Mouse (Mus musculus) lung, embryonic 15.5 days (tissue): ENCODE data around the gene Atp1a2. TPM values are rescaled to one million over a fixed set of nuclear protein-coding genes. Genes with fewer than 3 reads are reported as not detected.

Source experiments
- ATAC-seq: fragments of 200-750 bp; cut with Nextera tagmentation; 2 replicates; pipeline ENCODE4 v1.8.0; 2017; ENCODE audit warnings: moderate number of reproducible peaks, borderline replicate concordance; ENCODE audit not compliant: low FRiP score, low TSS enrichment; ENCODE audit errors: extremely low read depth
- H3K27ac ChIP-seq: fragments of 300-500 bp; sonication (generic); 2 replicates; pipeline ENCODE4 v1.5.1; 2015; ENCODE audit warnings: moderate library complexity, mild to moderate bottlenecking, inconsistent platforms
- H3K27me3 ChIP-seq: fragments of 300-500 bp; sonication (generic); 2 replicates; pipeline ENCODE4 v1.6.1; 2015; ENCODE audit warnings: inconsistent platforms
- H3K36me3 ChIP-seq: fragments of 300-500 bp; sonication (generic); 2 replicates; pipeline ENCODE4 v1.6.1; 2015; ENCODE audit warnings: inconsistent platforms
- H3K4me1 ChIP-seq: fragments of 300-500 bp; sonication (generic); 2 replicates; pipeline ENCODE4 v1.6.1; 2015; ENCODE audit warnings: inconsistent platforms
- H3K4me2 ChIP-seq: fragments of 300-500 bp; sonication (generic); 2 replicates; pipeline ENCODE4 v1.6.1; 2015; ENCODE audit warnings: inconsistent platforms, mild to moderate bottlenecking, moderate library complexity
- H3K4me3 ChIP-seq: fragments of 300-500 bp; sonication (generic); 2 replicates; pipeline ENCODE4 v1.5.1; 2015; ENCODE audit warnings: mild to moderate bottlenecking, inconsistent platforms
- H3K9ac ChIP-seq: fragments of 300-500 bp; sonication (generic); 2 replicates; pipeline ENCODE4 v1.6.1; 2015; ENCODE audit warnings: inconsistent platforms
- H3K9me3 ChIP-seq: fragments of 300-500 bp; sonication (generic); 2 replicates; pipeline ENCODE4 v1.6.1; 2016; ENCODE audit warnings: inconsistent platforms
- WGBS: fragments of 180-500 bp; shearing (Covaris S2); methylation state at CpG from one replicate; pipeline ENCODE4 v1.1.7; 2015; 5-methylcytosine and 5-hydroxymethylcytosine counted together
- polyA plus RNA-seq: library from polyadenylated mRNA; unstranded; fragments of >200 nt; fragmentation: Nextera tagmentation; extraction: Ambion mirVana; gene quantifications from 2 replicates; pipeline ENCODE4 v1.2.1, GENCODE M21; 2015

Gene Atp1a2
- polyA plus RNA-seq, 1 experiment from 2014 or later: 5.7 TPM

DNA sequence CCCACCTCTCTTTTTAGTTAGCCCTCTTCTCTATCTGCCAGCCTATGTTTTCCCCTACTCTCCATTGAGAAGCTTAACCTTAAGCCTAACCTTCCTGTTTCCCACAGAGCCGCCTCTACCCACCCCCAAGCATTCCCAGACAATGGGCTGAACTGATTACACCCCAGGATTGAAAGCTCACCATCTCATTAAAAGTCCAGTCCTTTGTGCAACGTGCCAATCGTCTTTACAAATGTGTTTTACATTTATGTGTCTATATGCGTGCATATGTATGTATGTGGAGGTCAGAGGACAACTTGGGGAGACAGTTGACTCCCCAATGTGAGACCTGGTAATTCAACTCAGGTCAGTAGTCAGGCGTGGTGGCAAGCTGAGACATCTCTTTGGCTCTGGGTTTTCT, 25.4 kb upstream of the Atp1a2 start:
- Histone ChIP-seq H3K36me3 (peaks cover 3% of the 10 kb centered on the region; the same call in 1 of the 2 replicates), H3K27ac (no peak overlapping the region), H3K4me3 (no peak overlapping the region), H3K4me2 (no peak overlapping the region), H3K27me3 (peaks cover 36% of the 10 kb centered on the region), H3K9ac (no peak overlapping the region), H3K9me3 (no peaks in the 10 kb centered on the region), H3K4me1 (peaks cover 10% of the 10 kb centered on the region; the same call in 1 of the 2 replicates)
- ATAC-seq: no peak
- WGBS: 44% methylated on average over 5 of the region's 5 CpGs

DNA sequence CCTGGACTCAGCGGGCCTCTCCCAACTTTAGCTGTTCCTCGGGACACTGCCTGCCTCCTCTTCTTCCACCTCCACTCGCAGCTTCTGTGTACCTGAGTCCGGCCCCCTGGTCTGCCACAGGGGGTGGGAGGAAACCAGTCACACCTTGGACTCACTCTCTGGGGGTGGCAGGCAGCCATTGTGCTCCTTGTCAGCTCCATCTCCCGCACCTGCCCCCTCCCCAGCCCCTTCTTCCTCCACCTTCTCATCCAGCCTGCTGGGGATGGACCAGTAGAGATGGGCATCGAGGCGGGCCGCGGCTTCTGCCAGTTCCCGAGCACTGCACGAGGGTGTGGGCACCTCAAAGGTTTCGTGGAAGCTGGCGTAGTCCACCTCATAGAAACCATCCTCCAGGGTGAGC, 24.9 kb upstream of the Atp1a2 start:
- peaks cover 30% of the 10 kb centered on the region for H3K27me3 ChIP-seq
- peaks cover 10% of the 10 kb centered on the region; the same call in 1 of the 2 replicates for H3K4me1 ChIP-seq
- no peak overlapping the region for H3K9ac ChIP-seq
- H3K9me3 ChIP-seq: no peaks in the 10 kb centered on the region
- H3K4me2 ChIP-seq: no peak overlapping the region
- H3K27ac ChIP-seq: no peak overlapping the region
- H3K4me3 ChIP-seq: no peak overlapping the region
- ATAC-seq: no peak
- 52% methylated on average over 13 of the region's 13 CpGs for WGBS
- peaks cover 7% of the 10 kb centered on the region; the same call in 1 of the 2 replicates for H3K36me3 ChIP-seq

DNA sequence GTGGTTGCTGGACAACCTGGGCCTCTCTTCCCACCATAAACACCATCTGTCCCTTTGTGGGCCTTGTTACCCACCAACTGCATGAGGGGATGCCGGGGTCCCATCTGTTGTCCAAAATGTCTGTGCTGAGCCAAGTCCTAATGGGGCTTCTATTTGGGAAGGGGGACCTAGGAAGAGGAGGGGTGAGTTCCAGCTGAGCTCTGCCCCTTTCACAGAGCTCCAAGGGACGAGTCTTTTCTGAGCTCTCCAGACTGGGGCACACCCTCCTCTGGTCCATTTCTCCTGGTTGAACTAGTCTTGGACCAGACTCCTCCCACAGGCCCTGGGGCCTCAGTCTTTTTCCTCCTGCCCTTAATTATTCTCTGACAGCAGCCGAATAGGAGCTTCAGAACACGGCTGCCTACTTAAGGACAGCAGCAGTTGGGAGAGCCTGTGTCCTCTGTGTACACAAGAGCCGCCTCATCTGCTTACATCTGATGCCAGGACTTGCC, 22.1 kb upstream of the Atp1a2 start:
- ATAC-seq: no peak
- Histone ChIP-seq H3K4me2 (no peak overlapping the region), H3K4me3 (no peak overlapping the region), H3K9me3 (no peaks in the 10 kb centered on the region), H3K4me1 (no peaks in the 10 kb centered on the region), H3K27me3 (peaks cover 2% of the 10 kb centered on the region), H3K9ac (no peak overlapping the region), H3K27ac (no peak overlapping the region), H3K36me3 (peaks cover 7% of the 10 kb centered on the region; the same call in 1 of the 2 replicates)
- 48% methylated on average over 5 of the region's 5 CpGs for WGBS

DNA sequence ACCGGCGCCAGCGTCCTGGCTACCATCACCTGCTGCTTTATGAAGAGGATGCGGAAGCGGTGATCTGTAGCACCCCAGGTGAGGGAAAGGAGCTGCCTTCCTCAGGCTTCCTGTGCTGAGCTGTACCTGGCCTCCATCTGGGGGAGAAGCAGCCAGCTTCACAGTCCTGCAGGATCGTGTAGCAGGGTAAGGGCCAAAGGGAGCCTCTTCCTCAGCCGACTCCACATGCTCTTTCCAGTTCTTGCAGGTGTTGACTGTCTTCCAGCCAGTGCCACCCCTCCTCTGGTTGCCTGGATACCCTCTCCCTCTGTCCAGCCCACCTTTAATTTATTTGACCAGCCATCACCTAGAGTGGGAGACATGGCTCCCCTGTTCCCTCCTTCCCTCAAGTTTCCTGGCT, 21.5 kb upstream of the Atp1a2 start:
- no peak overlapping the region for H3K4me2 ChIP-seq
- no peaks in the 10 kb centered on the region for H3K4me1 ChIP-seq
- no peak overlapping the region for H3K4me3 ChIP-seq
- no peak for ATAC-seq
- H3K9ac ChIP-seq: no peak overlapping the region
- no peaks in the 10 kb centered on the region for H3K9me3 ChIP-seq
- H3K27ac ChIP-seq: no peak overlapping the region
- H3K27me3 ChIP-seq: no peaks in the 10 kb centered on the region
- H3K36me3 ChIP-seq: peaks cover 7% of the 10 kb centered on the region; the same call in 1 of the 2 replicates
- WGBS: 77% methylated on average over 7 of the region's 7 CpGs

DNA sequence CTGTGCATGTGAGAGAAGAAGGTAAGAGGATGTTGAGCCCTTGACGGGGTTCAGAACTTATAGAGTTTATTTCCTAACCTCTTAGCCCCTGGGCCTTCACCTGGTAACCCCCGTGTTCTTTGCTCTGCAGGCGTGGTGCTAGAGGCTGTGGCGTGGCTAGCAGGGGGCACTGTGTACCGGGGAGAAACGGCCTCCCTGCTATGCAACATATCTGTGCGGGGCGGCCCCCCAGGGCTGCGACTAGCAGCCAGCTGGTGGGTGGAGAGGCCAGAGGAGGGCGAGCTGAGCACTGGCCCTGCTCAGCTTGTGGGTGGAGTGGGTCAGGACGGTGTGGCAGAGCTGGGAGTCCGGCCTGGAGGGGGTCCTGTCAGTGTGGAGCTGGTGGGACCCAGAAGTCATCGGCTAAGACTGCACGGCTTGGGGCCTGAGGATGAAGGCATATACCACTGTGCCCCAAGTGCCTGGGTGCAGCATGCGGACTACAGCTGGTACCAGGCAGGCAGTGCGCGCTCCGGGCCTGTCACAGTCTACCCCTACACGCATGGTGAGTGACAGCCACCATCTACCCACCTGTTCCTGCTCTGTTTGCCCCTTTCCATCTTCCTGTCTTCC, 20.7 kb upstream of the Atp1a2 start:
- H3K27ac ChIP-seq: no peak overlapping the region
- H3K4me3 ChIP-seq: no peak overlapping the region
- H3K4me2 ChIP-seq: no peak overlapping the region
- no peak overlapping the region for H3K9ac ChIP-seq
- no peaks in the 10 kb centered on the region for H3K9me3 ChIP-seq
- 80% methylated on average over 19 of the region's 19 CpGs for WGBS
- no peak for ATAC-seq
- H3K36me3 ChIP-seq: peaks cover 7% of the 10 kb centered on the region; the same call in 1 of the 2 replicates
- no peaks in the 10 kb centered on the region for H3K27me3 ChIP-seq
- H3K4me1 ChIP-seq: no peaks in the 10 kb centered on the region

DNA sequence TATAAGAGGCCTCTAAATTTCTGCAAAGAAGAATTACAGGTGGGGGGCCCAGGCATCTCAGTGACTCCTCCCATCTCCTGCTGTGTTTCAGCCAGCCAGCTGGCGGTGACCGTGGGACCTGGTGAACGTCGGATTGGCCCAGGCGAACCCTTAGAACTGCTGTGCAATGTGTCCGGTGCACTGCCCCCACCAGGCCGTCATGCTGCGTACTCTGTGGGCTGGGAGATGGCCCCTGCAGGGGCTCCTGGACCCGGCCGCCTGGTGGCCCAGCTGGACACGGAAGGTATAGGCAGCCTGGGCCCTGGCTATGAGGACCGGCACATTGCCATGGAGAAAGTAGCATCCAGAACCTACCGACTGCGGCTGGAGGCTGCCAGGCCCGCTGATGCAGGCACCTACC, 20.1 kb upstream of the Atp1a2 start:
- no peak overlapping the region for H3K27ac ChIP-seq
- no peaks in the 10 kb centered on the region for H3K9me3 ChIP-seq
- no peak overlapping the region for H3K4me2 ChIP-seq
- no peak overlapping the region for H3K4me3 ChIP-seq
- no peak for ATAC-seq
- H3K9ac ChIP-seq: no peak overlapping the region
- no peaks in the 10 kb centered on the region for H3K27me3 ChIP-seq
- 67% methylated on average over 15 of the region's 15 CpGs for WGBS
- H3K4me1 ChIP-seq: peaks cover 2% of the 10 kb centered on the region
- peaks cover 7% of the 10 kb centered on the region; the same call in 1 of the 2 replicates for H3K36me3 ChIP-seq

DNA sequence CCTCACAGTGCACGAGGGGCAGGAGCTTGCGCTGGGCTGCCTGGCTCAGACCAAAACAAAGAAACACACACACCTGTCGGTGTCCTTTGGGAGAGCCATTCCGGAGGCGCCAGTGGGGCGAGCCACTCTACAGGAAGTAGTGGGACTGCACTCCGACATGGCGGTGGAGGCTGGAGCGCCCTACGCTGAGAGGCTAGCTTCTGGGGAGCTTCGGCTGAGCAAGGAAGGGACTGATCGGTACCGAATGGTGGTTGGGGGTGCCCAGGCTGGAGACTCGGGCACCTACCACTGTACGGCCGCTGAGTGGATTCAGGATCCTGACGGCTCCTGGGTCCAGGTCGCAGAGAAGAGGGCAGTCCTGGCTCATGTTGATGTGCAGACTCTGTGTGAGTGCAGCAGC, 19.6 kb upstream of the Atp1a2 start:
- no peaks in the 10 kb centered on the region for H3K9me3 ChIP-seq
- no peak for ATAC-seq
- peaks cover 6% of the 10 kb centered on the region for H3K4me1 ChIP-seq
- no peak overlapping the region for H3K4me3 ChIP-seq
- H3K27me3 ChIP-seq: no peaks in the 10 kb centered on the region
- 61% methylated on average over 18 of the region's 18 CpGs for WGBS
- no peak overlapping the region for H3K9ac ChIP-seq
- H3K27ac ChIP-seq: no peak overlapping the region
- peaks cover 7% of the 10 kb centered on the region; the same call in 1 of the 2 replicates for H3K36me3 ChIP-seq
- H3K4me2 ChIP-seq: no peak overlapping the region

DNA sequence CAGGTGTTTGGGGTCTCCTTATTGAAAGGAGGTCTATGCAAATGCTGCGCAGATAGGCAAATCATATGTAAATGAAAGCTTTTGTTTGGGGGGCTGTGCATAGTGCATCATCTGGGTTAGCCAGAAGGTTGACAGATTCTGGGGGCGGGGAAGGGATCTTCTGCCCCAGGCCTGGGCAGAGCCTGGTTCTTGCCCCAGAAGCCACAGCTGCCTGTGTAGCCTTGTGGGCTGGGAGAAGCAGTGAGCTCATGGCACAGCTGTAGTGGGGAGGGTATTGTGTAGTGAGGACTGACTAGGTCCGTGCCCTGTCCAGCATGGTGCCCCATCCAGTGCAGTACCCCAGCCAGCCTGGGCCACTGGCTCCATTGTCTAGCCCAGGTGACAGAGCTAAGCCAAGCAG, 17.0 kb upstream of the Atp1a2 start:
- peaks cover 7% of the 10 kb centered on the region; the same call in 1 of the 2 replicates for H3K36me3 ChIP-seq
- no peak overlapping the region for H3K27ac ChIP-seq
- no peaks in the 10 kb centered on the region for H3K27me3 ChIP-seq
- no peaks in the 10 kb centered on the region for H3K9me3 ChIP-seq
- H3K4me1 ChIP-seq: peaks cover 21% of the 10 kb centered on the region
- no peak for ATAC-seq
- no peak overlapping the region for H3K9ac ChIP-seq
- 79% methylated on average over 3 of the region's 3 CpGs for WGBS
- no peak overlapping the region for H3K4me3 ChIP-seq
- no peak overlapping the region for H3K4me2 ChIP-seq

DNA sequence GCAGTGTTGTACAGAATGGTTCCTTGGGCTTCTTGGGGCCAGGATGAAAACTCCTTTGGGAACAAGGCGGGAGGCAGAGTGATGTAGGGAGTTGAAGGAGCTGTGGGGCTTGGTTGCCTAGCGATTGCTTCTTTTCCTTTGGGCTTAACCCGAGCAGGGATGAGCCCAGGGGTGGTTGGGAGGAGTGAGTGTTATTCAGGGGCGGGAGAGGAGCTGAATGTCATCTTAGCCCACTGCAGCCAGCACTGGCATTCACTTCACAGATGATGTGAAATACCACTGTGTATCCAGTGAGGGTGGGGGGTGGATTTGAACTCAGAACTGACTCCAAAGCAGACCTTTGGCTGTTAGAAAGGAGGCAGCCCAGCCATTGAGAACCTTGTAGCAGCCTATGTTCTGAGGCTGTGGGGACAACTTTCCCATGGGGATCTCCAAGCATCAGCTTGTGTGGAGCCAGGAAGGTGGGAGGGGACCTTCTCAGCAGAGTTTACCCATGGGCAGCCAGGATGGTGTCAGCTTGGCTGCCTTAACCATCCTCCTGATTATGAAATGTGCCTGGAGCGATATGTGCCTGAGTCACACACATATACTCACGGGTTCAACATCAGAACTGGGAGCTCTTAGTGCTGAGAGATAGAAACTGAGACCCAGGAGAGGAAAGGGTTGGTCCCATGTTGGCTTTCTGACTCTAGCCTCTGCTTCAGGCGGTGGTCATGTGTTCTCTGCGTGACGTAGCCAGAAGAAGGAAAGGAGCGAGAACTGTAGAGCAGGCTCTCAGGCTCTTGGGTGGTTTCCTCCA, 15.9 kb upstream of the Atp1a2 start:
- Histone ChIP-seq H3K9me3 (no peaks in the 10 kb centered on the region), H3K27me3 (no peaks in the 10 kb centered on the region), H3K4me1 (peaks cover 32% of the 10 kb centered on the region), H3K36me3 (peaks cover 7% of the 10 kb centered on the region; the same call in 1 of the 2 replicates), H3K9ac (no peak overlapping the region), H3K4me2 (peak overlapping the region; percentile 95; the same call in 1 of the 2 replicates), H3K27ac (no peak overlapping the region), H3K4me3 (no peak overlapping the region)
- WGBS: 75% methylated on average over 10 of the region's 10 CpGs
- ATAC-seq: no peak

DNA sequence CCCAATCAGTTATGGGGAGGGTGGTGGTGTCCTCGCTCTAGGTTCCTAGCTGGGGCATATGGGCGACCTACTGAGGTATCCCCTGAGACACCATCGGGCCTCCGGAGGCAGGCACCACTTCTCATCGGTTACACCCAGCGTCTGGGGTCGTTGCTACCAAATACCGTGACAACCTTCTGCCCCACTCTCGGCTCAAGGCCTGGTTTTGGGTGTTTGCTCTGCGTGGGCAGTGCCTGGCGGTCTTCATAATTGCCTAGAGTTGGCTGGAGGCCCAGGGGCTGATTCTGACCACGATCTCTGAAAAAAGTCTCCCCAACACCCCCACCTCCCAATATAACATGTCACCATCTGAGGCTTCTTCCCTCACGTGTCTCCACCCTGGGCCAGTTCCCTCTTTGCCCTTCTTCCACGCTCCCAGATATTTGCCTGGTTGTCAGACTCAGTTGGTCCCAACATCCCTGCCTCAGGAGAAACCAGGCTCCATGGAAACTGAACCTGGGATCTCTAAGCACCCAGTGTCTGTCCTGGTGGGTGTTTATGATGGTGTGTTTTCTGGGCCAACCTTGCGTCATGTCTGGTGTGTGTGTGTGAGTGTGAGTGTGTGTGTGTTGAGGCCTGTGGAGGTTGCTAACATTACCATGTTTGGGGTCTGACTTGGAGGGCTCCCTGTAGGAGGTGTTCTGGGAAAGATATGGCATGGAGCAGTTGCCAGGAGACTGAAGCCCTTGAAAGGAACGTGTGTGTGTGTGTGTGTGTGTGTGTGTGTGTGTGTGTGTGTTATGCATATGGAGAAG, 15.1 kb upstream of the Atp1a2 start:
- Histone ChIP-seq H3K4me3 (peak overlapping the region; percentile 63), H3K9ac (peak overlapping the region; percentile 65), H3K9me3 (no peaks in the 10 kb centered on the region), H3K36me3 (0 out of 2 replicates have a peak, but pooled peaks cover under 1% of the 10 kb centered on the region), H3K27ac (no peak overlapping the region), H3K27me3 (no peaks in the 10 kb centered on the region), H3K4me2 (peak overlapping the region; percentile 95), H3K4me1 (peaks cover 38% of the 10 kb centered on the region)
- ATAC-seq: peak; percentile 6; the same call in 1 of the 2 replicates
- WGBS: 11% methylated on average over 16 of the region's 16 CpGs

DNA sequence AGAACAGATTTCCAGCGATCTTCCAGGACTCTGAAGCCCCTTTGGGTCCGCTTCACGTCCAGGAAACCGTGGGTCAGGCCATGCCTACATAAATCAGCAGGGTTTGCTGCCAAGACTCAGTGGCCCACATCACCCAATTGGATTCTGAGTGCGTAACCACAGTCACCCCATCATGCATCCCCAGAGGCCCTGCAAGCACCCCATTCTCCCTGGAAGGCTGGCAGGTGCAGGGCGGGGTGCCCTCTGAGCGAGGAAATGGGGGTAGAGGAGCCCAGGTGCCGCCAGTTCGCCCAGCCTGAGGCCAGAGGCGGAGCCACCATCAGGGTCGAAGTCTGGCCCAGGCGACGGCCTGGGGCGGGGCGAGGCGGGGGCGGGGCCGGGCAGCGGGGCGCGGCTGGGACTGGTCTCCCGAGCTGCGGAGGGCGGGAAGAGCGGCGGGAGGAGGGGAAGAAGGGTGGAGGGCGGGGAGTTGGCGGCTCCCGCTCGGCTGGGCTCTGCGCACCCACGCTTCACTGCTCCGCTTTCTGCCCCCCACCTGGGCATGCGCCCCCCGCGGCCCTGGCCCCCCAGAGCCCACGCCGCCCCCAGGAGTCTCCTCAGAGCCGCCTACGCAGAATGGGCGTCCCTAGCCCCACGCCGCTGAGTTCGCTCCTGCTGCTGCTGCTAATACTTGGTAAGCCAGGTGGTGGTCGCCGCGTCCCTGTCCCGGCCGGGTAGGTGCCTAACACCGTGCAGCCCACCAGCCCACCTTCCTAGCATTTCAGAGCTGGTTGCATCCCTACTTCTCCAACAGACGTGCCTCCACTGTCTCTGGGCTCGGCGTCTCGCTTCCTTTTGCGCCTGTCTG, 14.3 kb upstream of the Atp1a2 start:
- peak; percentile 86 for ATAC-seq
- no peaks in the 10 kb centered on the region for H3K36me3 ChIP-seq
- WGBS: under 1% methylated on average over 34 of the region's 55 CpGs
- no peaks in the 10 kb centered on the region for H3K27me3 ChIP-seq
- peak overlapping the region; percentile 95 for H3K4me2 ChIP-seq
- H3K9ac ChIP-seq: peak overlapping the region; percentile 65
- no peaks in the 10 kb centered on the region for H3K9me3 ChIP-seq
- peak overlapping the region; percentile 94 for H3K27ac ChIP-seq
- peak overlapping the region; percentile 63 for H3K4me3 ChIP-seq
- peaks cover 40% of the 10 kb centered on the region for H3K4me1 ChIP-seq
